Mouse (Mus musculus) naive thymus-derived CD4-positive, alpha-beta T cell, adult 2 months (primary cell): ENCODE results near the gene Gm6525.

Experiments
- DNase-seq: peaks from one replicate; pipeline ENCODE4 v3.0.0-alpha.2; 2011; ENCODE audit warnings: low read depth

Gm6525 gene

DNA sequence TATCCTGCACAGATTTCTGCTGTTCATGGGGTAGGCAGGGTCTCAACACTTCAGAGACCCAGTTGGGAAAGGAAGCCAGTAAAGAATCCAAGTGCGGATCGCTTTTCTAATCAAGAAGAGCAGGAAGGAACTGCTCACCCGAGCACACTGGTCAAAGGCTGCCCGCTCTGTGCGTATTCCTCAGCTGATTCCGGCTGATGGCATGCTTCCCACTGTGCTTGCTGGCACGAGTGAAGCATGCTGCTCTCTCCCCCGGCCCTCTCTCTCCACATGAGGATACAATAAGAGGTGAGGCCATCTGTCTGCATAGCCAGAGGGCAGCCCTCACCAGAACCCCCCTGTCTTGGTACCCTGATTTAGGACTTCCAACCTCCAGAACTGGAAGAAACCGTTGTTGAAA, 41.3 kb downstream of the Gm6525 start:
- no peak for DNase-seq

DNA sequence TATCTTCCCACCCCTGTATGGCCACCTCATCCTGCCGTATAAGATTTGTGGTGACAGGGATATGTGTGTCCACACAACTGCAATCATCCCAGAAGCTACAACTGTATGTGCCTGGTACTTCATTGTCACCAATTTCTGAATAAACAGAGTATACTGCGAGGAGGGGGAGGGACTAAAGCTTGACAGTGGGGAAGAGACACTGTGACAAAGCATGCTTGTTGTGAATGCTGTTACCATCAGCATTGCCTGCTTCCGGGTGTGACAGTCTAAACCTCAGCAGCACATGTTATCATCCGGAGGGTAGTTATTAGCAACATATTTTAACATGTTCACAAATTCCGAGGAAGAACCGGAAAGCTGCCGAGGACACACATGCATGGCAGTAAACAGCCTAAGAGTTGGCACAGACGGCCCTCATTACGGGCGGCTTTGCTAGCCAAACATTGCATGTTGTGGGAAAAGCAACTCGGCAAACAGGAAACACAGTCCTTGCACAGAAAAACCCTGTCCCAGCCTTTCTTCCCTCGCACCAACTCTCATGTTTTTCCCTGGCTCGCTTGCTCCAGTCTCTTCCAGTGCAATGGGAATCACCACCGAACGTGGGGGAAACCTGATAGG, 41.9 kb downstream of the Gm6525 start:
- no peak for DNase-seq

DNA sequence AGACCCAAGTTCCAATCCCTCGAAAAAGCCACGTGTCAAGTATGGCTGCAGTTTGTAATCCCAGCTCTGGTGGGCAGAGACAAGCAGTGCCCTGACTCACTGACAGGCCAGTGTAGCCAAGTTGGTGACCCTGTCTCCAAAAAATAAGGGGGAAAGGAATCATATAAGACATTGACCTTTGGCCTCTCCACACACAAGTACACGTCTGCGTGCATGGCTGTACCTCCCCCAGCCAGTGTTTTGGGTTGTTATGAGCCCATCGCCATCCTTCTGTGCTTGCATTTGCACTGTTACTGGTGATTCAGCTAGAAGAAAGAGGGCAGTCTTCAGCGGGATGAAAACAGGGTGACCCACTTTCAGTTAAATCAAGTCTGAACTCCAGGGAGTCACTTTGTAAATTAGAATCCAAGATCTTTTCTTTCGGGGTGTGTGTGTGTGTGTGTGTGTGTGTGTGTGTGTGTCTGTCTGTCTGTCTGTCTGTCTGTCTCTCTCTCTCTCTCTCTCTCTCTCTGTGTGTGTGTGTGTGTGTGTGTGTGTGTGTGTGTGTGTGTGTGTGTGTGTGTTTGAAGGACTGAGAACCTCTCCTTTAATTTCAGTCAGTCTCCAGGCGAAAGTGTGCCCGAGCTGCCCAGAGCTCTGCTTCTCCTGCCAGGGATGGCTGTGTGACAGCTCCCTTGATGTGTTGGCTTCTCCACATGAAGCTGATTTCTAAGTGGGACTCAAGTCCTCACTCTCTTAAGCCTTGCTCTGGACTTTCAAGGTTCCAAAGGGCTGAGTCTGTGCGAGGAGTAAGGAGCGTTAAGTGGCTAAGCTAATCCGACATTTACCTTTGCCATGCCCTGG, 43.4 kb downstream of the Gm6525 start:
- no peak for DNase-seq

DNA sequence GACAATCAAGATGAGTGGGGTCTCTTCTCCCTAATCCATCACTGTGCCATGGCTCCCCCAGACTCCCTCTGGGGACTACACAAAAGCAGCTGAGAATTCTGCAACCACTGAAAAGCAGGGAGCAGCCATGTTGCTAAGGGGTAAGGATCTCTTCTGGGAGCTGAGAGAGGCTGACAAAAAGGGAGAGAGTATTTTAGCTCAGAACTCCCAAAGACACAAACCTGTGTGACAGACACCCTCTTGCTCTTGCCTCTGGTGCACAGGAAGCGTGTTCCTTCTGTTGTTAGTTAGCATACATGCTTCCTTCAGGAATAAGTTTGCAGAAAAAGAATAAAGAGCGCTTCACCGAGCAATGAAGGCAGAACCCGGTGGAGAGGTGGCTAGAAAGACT, 44.1 kb downstream of the Gm6525 start:
- DNase-seq, result no peak

DNA sequence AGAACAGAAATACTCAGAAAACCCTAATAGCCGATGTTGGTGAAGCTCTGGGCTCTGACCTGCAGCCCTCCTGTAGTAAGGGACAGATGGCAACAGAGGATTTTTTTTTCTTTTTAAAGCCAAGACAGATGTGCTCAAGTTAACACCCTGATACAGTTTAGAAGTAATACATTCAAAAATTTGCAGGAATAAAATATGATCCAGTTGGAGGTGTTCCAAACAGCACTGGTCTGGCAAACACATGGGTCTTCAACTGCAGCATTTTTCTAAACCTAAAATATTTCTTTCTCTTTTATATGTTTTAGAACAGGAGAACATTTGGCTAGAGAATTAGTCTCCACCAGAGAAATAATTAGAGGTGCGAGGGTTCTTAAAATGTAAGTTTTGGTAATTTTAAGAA, 44.6 kb downstream of the Gm6525 start:
- DNase-seq, result no peak

DNA sequence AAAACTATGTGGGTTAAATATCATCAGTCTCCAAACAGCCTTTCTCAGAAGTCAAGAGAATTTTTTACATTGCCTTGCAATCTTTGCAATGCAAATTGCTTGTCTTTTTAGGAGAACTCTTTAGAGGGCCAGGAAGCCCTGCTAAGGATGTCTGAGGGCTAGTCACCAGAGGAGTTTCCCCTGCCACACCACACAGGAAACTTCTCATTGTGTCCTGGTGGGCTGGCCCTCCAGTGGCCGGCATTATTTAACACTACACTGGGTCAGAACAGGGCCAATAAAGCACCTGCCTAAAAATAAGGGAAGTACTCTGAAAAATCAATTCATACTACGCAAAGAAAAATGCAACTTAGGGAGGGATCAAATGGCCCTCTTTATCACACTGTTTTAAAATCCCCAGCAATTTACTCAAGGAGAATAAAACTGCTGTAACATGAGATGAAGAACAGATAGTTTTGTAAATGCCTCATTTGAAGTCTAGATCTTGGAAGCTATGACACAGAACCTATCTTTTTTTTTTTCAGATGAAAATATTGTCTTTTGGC, 45.3 kb downstream of the Gm6525 start:
- DNase-seq, result no peak

DNA sequence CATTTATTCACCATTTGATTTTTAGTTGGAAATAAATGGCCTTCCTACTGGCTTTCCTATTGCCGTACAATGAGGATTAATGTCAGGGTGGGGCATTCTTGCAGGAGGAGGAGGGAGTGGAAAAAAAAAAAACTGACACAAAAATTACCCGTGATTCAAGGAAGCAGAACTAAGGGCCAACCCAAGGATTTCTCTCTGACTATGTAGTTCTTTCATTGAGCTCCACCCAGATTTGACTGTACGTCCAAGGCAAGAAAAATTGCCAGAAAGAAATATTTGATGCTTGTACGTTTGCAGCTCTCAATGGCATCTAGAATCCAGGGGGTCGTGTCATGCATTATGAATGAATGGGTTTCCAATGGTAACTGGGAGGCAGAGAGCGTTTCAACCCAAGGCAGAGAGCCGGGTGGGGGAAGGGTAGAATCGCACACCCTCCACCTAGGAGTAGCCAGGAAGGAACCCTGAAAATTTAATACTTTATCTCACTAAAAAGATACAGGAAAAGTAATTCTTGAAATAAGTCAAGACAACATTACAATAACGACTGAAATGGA, 45.9 kb downstream of the Gm6525 start:
- no peak for DNase-seq

DNA sequence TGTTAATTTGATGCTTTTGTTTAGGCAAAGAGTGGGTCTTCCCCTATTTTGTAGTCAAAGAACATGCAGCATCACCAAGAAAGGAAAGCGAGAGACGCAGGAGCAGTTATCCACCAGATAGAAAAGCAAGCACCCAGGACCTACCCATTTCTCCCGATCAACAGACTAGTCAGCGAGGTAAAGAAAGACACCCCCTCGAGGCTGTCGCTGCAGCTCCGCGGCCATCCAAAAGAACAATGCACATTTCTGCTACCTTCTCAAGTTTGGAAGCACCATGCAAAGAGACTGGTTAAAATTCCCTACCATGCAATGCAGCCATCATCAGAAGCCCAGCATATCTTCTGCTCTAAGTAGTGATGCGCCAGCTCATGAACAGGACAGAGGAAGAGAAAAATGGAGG, 46.4 kb downstream of the Gm6525 start:
- DNase-seq, result peak; percentile 18

DNA sequence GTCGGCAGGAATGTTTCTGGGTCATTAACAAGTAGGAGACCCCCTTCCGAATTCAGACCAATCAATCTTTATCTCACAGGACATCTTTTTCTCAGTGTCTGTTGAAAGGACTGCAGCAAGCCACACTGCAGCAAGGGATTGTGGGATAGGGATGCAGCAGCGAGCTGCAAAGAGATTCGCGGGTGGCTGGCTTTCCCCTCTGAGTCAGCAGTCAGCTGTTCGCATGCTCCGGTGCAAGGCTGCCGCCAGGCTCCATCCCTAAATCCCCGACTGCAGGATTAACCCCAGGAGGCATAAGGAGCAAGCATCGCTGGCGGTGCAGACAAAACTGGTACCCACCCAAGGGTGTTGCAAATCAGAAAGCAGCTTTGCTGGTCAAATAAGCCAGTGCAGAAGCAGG, 46.8 kb downstream of the Gm6525 start:
- DNase-seq, result peak; percentile 25
